Mouse (Mus musculus) layer of hippocampus, postnatal 25 days (tissue): ENCODE data around the gene 4930595D18Rik. TPM values are rescaled to one million over a fixed set of nuclear protein-coding genes. Genes with fewer than 3 reads are reported as not detected.

Experiments used
- DNase-seq, 2 experiments: peaks; one replicate each; pipeline ENCODE4 v3.0.0; 2022; ENCODE audit warnings: mixed read lengths in 2 of 2, low spot score in 1 of 2; ENCODE audit errors: extremely low spot score in 1 of 2
- total RNA-seq, 2 experiments: library from RNA; stranded (reverse); gene quantifications; 2 replicates each; pipeline ENCODE4 v1.2.3; 2021

Gene 4930595D18Rik
- total RNA-seq = not detected

DNA sequence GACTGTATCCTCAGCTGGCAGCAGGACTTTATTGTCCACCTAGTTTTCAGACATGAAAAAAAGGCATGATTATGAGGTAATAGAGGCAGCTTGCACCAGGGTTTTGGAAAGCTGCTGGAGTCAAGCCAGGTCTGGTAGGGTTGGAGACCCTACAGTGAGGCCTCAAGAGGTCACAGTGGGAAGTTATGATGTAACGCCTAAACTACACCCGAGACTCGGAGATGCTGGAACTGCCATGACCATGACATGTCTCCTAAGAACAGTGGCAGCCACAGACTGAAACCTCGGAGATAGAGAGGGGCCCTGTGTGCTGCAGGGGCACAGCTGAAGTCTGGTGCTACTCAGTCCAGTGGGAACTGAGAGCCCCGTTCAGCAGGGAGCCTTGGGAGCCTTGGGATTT is at the start of gene 4930595D18Rik:
Gene 4930595D18Rik, minus strand, starts transcription at position 16 of the 400 bp plus-strand sequence.
- no peak for DNase-seq

DNA sequence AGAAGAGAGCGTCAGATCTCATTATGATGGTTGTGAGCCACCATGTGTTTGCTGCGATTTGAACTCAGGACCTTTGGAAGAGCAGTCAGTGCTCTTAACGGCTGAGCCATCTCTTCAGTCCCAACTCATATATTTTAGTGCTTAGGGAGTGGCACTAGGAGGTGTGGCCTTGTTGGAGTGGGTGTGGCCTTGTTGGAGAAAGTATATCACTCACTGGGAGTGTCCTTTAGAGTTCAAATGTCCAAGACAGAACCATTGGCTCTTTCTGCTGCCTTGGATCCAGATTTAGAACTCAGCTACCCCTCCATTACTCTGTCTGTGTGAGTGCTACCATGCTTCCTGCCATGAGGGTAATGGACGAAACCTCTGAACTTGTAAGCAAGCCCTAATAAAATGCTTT is 49.5 kb upstream of the 4930595D18Rik start:
- DNase-seq = no peak

DNA sequence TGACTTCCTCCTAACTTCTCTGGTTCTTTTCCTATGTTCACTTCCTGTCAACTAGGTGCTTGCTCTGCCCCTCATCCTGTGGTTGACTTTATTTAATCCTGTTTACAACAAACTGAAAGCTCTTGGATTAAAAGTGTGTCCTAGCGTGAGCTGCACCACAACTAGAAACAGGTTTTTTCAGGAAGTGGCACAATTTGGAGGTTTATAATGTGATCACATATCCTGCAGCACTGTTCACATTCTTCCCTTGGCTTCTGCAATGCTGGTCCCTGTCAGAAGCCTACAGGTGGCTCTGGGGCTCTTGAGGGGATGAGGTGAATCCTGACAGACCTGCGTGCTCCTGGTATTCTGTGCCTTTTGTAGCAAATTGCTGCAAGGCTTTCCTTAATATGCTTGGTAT is 46.5 kb upstream of the 4930595D18Rik start:
- no peak for DNase-seq

DNA sequence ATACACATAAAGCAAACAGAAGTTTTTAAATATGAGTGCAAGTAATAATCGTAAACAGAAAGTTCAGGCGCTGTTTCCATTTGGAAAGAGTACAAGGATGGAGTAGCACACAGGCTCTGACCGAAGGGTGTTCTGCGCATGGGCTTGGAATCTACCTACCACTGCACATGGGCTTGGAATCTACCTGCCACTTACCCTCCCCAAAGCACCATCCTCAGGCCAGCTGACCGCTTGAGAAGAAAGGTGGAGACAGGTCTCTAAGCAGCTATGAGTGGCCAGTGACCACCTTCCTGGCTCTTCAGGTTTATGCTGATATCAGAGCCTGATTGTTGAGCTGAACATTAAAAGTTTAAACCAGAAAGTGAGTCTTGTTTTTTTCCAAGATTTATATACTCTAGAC is 44.2 kb upstream of the 4930595D18Rik start:
- no peak for DNase-seq

DNA sequence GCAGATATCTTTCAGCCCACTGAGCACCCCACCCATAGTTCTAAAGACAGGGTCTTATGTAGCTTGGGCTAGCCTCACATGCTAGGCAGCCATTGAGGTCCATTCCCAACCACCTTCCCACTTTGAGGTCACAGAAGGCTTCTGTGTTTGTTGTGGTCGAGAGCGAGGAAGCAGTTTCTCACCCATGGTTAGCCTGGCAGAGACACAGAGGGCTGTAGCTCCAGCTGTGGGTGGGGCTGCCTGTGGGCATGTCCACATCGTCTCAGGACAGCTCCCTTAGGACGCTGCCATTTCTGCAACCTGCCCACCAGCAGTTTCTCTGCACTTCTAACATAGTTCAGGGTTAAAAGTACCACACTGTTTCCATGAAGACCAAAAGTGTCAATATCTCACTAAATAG is 43.1 kb upstream of the 4930595D18Rik start:
- no peak for DNase-seq

DNA sequence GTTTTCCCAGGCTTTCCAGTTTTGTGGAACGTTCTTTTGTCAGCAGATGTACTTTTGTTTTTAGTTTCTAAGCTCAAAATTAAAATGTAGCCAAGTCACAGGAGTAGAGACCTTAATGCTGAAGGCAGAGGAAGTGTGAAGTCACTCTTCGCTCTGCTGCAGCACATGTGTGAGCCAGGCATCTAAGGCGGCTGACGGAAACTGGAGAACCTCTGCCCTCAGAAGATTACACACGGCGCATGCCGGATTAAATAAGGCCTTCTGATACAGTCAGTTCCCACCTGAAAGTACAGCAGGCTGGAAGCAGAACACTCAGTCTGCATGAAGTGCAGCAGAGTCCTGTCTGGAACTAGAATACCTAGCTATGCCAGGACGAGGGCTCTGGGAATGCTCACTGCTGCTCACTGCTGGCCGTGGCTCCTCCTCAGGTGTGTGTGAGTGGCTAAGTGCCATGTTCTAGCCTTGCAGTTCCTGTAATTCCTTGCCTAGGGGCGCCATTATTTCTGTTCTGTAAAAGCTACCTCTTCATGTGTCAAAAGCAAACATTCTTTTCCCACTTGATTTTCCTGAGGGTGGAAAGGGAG is 41.0 kb upstream of the 4930595D18Rik start:
- DNase-seq = no peak

DNA sequence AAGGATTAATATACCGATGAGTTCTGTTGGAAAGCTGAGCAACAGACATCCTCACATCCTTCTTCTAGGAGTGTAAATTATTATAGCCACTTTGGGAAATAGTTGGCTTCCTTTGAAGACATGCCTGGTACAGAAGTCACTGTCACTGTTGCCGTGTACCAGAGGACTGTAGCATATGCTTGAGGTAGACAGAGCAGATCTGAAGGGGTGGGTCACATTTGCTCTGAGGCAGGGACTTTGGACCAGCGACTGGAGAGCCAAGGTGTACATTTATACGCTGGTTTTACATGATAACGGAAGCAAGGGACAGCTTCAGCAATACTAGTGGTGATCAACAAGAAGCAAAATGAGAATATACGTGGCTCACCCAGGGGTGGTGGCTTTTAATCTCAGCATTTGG is 34.6 kb upstream of the 4930595D18Rik start:
- no peak for DNase-seq

DNA sequence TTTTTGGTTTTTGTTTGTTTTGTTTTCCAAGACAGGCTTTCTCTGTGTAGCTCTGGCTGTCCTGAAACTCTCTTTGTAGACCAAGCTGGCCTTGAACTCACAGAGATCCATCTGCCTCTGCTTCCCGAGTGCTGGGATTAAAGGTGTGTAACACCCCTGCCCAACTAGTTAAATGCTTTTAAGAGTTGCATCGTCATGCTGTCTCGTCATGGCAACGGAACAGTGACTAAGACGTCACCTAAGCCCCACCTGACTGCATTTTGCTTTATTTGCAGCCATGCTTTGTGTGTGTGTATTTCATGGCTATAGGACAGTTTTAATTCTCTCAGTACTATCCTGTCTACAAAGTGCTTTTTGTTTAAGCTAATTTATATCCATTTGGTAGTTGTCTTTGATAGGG is 27.4 kb upstream of the 4930595D18Rik start:
- DNase-seq = no peak

DNA sequence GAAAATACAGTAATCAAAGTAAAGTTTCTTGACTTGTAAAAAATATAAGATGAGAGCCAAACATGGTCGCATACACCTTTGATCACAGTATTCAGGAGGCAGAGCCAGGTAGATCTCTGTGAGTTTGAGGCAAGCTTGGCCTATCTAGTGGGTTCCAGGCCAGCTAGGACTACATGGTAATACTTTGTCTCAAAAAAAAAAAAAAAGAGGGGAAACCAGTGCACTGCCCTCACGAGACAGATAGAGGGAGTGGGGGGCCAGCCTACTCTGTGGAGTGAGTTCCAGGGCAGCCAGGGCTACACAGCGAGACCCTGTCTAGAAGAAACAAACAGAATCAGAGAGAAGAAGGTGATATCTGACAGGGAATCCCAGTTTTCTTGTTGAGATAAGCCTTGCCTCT is 23.4 kb upstream of the 4930595D18Rik start:
- DNase-seq = no peak

DNA sequence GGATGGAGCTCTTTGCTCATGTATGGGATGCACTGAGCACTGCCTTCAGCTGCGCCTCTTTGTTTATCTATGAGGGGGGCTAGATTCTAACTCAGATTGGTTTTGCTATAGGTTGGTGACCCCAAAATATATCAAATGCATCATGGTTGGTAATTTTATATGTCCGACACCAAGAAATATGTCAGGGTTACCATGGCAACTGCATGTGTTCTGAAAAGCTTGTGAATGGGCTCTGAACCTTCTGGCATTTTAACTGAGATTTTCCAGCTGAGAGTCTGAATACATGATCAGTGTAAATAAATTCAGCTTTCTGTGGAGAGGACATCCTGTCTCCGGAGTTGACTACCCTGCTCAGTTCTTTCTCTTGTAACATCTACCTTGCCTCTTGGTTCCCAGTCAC is 19.7 kb upstream of the 4930595D18Rik start:
- no peak for DNase-seq

DNA sequence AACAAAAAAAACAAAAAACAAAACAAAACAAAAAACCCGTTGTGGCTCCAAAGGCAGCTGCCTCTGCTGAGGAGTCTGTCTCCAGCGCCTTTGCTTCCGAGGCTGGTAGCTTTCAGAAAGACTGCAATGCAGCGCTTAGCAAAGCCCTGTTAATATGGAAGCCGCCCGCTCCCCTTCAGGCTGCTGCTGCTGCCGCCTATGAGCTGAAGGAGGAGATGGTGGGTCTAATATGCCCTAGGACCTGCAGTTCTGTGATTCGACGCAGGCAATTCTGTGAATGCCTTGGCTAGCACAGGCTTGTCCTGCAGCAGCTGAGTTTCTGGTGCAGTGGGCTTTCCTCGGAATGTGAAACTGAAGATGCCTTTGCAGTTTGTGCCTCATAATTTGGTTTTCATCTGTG is 18.8 kb upstream of the 4930595D18Rik start:
- DNase-seq = peak in 1 of 2 experiments; percentile 29

DNA sequence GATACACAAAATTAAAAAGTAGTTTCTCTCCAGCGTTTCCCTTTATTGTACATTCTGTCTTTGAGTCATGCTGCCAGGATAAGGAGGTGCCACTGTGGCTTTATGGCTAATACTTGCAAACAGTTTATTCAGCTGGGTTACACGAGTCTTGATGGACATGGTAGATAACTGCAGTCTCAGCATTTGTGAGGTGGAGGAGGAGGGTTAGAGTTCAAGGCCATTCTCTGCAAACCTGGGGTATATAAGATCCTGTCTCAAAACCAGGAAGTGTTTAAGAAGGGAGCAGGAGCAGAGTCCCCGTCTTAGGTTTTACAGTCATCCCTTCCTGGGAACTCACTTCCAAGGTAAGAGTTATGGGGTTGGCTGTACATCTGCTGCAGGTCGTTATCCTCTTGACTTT is 12.3 kb upstream of the 4930595D18Rik start:
- no peak for DNase-seq

DNA sequence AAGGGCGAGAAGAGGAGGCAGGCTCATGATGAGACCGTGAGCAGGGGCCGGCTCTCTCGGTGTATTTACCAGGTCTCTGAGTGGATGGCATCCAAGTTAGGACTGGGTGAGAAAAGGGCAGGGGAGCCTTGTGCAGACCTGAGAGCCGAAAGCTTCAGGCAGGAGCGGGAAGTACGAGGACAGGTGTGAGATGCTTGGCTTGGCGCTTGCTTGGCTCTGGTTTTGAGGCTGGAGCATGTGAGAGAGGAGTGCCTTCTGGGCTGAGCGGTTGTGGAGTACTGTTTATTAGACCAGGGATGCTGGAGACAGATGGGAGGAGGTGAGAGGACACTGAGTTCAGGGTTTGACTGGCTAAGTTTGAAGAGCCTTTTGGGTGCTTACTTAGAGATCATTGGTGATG is 9.0 kb upstream of the 4930595D18Rik start:
- no peak for DNase-seq

DNA sequence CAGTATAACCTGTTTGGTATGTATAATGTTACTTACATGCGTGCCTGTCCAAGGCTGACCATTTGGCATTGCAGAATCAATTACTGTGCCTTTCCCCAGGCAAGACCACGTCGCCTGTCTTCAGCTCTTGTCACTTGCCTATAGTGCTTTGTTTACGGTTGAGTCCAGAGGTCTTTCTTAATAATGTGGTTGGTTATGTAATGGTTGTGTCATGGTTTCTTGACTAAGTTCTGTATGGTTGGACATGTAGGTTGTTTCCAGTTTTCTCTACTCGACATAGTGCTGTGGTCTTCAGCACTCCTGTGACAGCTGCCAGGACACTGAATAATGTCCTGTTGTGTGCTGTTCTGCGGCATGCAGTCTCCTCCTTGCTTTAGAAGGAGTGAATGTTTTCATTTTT is 8.5 kb upstream of the 4930595D18Rik start:
- DNase-seq = no peak

DNA sequence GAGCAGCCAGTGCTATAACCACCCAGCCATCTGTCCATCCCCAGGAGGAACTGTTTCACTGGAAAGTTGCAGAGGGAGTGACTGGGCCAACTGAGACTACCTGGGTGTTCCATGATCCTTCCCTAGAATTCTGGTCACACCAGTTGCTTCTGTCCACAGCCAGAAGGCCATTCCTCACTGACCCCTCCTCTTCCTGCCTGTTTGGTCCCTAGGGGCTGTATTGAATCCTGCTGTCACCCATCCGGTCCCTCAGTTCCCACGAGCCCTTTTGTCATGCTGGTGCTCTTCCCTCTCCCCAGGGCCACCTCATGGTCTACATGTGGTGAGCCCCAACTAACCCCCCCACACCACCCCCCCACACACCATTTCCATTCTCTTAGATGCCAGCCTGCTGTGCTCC is 6.6 kb upstream of the 4930595D18Rik start:
- DNase-seq = no peak

DNA sequence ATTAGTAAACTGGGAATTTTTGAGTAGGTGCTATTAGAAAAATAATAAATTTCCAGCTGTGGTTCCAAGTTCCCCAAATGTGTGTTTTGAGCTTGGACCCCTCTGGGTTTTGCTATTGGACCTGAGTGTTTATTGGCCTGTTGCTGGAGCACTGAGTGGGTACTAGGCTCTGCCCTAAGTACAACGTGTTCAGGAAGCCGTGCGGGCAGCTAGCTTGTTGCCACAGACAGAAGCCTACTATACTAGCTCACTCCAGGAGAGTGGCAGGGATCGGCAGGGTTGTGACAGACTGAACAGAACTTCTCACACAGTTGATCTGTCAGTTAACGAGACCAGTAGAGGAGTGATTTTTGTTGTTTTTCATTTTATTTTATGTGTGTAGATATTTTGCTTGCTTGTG is 6.1 kb upstream of the 4930595D18Rik start:
- DNase-seq = no peak

DNA sequence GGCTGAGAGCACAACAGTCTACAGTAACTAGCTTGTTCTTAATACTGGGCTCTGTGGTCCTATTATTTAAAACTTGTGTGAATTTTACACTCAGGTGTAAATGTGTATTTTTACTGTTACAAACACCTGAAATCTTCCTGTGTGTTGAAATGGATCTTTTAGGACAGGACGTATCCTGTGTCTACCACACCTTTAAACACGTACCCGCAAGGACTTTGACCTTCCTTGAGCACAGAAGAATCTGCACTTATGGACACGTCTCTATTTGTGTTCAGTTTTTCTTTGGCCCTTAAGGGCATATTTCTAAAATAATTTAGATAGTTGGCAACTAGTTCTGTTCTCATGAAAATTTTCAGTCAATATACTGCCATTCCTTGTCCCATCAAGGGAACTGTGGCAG is 4.0 kb upstream of the 4930595D18Rik start:
- no peak for DNase-seq

DNA sequence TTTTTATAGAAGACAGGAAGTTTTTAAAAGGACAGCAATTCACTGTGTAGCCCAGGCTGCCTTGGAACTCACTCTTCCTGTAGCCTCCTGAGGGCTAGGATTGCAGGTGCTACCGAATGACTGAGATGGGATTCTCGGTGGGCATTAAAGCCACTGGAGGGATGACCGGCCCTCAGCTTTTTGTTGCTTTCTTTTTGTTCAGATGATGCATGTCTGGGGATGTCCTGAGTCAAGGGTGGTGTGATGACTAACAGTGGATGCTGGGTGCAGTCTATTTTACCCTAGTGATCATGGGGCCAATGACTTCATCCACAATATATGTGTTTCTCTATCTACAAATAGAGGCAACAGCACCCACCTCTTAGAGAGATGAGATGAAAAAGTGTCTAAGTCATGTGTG is 2.7 kb upstream of the 4930595D18Rik start:
- DNase-seq = no peak

DNA sequence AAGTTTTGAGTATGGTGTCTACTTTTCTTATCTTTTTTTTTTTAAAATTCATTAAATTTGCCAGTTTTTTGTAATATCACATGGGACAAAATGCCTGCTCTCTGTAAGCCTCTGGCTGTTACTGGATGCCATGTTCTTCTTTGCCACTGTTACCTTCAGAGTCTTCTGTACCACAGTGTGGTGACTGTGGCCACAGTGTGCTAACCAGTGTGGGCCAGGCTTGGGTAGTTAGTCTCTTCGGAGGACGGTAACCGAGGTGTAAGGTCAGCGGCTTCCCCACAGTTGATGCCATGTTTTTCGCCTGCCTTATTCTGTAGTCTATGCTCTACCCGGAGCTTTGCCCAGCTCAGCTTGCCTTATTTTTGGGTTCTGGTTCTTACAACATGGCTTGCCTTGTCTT is 1.9 kb downstream of the 4930595D18Rik start:
- DNase-seq = no peak

DNA sequence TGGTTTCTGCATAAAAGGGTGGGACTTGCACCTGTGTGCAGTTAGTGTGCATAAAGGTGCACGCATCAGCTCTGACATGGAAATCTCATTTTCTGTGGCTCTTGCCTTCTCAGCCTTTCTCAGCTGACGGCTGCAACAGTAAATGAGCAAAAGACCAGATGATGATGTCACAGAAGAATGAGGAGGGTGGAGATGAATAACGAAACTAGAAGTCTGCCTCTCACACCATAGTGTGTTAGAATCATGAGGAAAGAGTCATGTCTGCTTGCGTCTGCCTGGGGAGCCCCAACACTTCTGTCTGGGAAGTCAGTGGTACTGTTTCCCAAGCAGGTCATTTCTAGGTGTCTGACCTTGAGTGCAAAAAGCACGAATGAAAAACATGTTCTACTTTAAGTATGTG is 2.4 kb downstream of the 4930595D18Rik start:
- DNase-seq = no peak

DNA sequence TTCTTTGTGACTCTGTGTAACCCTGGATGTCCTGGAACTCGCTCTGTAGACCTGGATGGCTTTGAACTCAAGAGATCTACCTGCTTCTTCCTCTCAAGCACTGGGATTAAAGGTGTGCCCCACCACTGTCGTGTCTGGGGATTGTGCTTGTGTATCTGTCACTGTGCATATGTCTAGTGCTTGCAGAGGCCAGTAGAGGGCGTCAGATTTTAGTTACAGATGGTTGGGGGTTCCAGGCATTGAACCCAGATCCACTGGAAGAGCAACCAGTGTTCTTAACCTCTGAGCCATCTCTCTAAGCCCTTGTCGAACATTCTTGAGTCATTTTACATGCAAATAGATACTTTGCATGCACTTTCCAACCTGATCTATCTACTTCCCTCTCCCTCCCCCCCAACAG is 5.5 kb downstream of the 4930595D18Rik start:
- DNase-seq = no peak

DNA sequence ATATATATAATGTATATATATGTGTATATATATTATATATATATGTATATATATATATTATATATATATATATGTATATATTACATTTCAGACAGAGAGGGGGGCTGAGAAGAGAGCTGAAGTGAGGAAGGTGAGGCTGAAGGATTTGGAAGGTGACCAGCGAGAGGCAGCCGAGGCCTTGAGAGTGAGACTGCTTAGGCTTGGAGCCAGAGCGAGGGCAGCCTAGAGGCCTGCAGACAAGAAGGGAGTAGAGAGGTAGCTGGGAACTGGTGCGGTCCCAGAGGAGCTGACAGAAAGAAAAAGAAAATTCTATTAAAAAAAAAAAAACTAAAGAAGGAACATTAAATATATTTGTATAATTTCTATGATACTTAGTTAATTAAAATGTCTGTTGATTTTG is 15.4 kb downstream of the 4930595D18Rik start:
- no peak for DNase-seq

DNA sequence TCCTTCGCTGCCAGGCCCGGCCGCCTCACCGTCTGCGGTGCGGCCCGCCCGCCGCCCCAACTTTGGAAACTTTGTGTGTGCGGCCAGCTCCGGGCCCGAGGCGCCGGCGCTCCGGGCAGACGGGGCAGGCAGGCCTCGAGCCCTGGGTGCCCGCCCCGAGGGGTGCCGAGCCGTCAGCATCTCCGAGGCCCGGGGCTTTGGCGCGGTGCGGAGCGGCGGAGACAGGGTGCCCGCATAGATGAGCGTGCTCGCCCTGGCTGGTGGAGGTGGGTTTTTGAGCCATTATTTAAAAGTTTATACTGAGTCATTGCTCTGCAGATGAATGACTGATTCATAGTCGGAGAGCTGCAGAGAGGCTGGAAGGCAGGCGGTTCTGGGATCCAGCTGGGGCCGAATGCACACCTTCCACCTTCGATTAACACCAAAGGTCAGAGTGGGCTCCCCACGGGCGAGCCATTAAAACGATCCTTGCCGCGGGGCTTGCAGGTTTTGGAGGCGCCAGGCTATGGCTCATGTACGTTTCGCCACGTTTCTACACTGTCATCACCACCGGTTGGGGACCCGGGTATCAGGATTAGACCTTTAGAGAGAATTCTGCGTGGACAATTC is 17.5 kb downstream of the 4930595D18Rik start:
- DNase-seq = no peak
